Mouse (Mus musculus): ENCODE measurements around the gene Adm. TPM values are rescaled to one million over a fixed set of nuclear protein-coding genes. Genes with fewer than 3 reads are reported as not detected.

The Adm gene
- 0.56 TPM for polyA plus RNA-seq (2014; fragmentation: Illumina TruSeq; extraction: RNeasy Lipid Tissue Mini Kit (QIAGEN cat#74804); ENCODE audit: low read depth, low replicate concordance)

GRCm38 (mm10) chr7:110627486-110628272 lies at the start of gene Adm:
Gene Adm, plus strand, starts transcription at chr7:110627661.

GRCm38 (mm10) chr7:110614133-110615063 lies 13.1 kb upstream of the Adm start, which contains the start of gene Sbf2:
Gene Sbf2, minus strand, starts transcription at chr7:110614922.

Other genes starting within 250 kb of the Adm start
- 17.5 TPM for gene Sbf2, start 12.7 kb upstream of the Adm start, polyA plus RNA-seq (2014; fragmentation: Illumina TruSeq; extraction: RNeasy Lipid Tissue Mini Kit (QIAGEN cat#74804); ENCODE audit: low read depth, low replicate concordance)
- 0.48 TPM for gene Ampd3, start 140.5 kb downstream of the Adm start, polyA plus RNA-seq (2014; fragmentation: Illumina TruSeq; extraction: RNeasy Lipid Tissue Mini Kit (QIAGEN cat#74804); ENCODE audit: low read depth, low replicate concordance)
- gene Rnf141, start 216.8 kb downstream of the Adm start, polyA plus RNA-seq (2014; fragmentation: Illumina TruSeq; extraction: RNeasy Lipid Tissue Mini Kit (QIAGEN cat#74804); ENCODE audit: low read depth, low replicate concordance) = 75.4 TPM
- gene Lyve1, start 235.6 kb downstream of the Adm start, polyA plus RNA-seq (2014; fragmentation: Illumina TruSeq; extraction: RNeasy Lipid Tissue Mini Kit (QIAGEN cat#74804); ENCODE audit: low read depth, low replicate concordance) = 5.6 TPM

Measured in liver, adult 10 weeks (tissue).